Mouse (Mus musculus): ENCODE measurements at regions not wholly inside any gene's neighbourhood (a gene's known extent, or its start where the extent isn't known, plus 50 kb on each side); places are given as distances from the start of the nearest gene placed in this dataset.

GRCm38 (mm10) chr3:4226986-4227385 is 1523.6 kb upstream of the Gm8797 start:
- no peak for DNase-seq

DNA sequence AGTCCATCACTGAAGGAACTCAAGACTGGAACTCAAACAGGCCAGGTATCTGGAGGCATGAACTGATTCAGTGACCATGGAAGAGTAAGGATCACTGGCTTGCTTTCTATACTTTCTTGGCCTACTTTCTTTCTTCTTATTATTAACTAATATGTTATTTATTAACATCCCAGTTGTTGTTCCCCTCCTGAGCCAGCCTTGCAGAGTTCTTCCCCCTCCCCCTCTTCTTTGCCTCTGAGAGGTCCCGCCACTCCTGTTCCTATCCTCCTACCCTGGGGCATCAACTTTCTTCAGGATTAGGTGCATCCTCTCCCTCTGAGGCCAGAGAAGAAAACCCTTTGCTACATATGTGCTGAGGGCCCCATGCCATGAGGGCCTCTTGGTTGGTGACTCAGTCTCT is 1479.2 kb upstream of the Gm8797 start:
- peak; percentile 26 for DNase-seq

GRCm38 (mm10) chr3:4274607-4275006 is 1476.0 kb upstream of the Gm8797 start:
- DNase-seq, result no peak

DNA sequence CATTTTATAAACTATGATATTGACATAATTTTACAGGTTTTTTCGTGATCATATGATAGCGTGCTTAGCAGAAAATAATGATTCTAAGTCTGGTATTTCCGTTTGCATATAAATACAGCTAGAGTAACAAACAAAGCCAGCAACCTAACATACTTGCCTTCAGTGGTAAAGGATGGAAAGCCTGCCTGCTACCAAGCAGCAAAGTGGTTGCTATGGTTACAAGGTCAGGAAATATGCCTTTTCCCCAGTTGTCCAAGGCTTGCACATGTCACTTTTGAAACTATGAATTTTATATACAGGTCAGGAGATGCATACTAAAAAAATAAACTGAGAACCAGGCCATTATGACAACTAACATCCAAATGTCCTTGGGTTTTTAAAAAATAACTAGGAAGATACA is 1472.6 kb upstream of the Gm8797 start:
- DNase-seq, result no peak

GRCm38 (mm10) chr3:4280366-4281020 is 1470.1 kb upstream of the Gm8797 start:
- no peak for DNase-seq

- no peak for DNase-seq
Measured at GRCm38 (mm10) chr3:4281092-4281491, 1469.5 kb upstream of the Gm8797 start.

DNA sequence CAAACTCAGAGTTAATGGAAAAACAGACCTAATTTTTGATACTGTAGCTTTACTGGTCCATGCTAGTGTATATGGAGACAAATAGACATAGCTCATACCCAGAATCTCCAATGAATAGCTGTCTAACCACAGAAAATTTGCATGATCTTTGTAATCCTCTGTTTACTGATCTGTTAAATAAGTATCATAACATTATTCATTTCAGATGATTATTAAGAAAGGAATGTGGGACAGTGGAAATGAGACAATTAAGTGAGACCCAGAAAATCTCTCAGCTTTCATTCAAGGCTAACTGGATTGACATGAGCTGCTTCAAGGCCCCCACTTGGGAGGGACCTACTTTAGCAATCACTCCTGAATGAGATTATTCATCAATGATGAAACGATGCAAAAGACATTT is 1463.5 kb upstream of the Gm8797 start:
- no peak for DNase-seq

DNA sequence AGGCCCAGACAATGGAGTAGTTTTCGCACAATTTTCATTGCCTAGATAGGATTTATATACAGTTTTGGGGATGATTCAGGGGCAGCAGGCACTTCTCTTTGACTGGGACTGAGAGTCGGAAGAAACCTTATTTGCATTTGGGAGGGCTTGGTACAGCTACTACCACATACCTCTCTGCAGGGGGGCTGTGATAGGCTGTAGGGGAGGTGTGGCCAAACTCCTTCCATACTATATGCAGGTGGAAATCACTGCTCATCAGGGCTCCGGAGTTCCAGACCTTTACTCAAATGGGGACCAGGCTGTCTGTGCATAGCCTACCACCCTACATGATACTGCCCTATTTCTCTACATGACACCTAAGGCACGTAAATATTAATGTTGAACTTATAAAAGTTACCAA is 1414.2 kb upstream of the Gm8797 start:
- DNase-seq, result no peak

GRCm38 (mm10) chr3:4339153-4339552 is 1411.5 kb upstream of the Gm8797 start:
- DNase-seq, result peak; percentile 44

Data from kidney, adult 9 months (tissue).